Mouse (Mus musculus): ENCODE results near the gene Pcsk1n. TPM values are rescaled to one million over a fixed set of nuclear protein-coding genes. Genes with fewer than 3 reads are reported as not detected.
"Not testable (repeated sequence)": the region's sequence is repeated elsewhere in the genome, so short reads cannot be mapped to it uniquely, and the experiment has no call there.

The Pcsk1n gene
- polyA plus RNA-seq, 1 experiment from 2014 or later, result 0.66 TPM

GRCm38 (mm10) chrX:7898211-7898610 is 21.4 kb upstream of the Pcsk1n start:
- Histone ChIP-seq H3K27ac (ENCODE audit: low read depth) (no peak overlapping the region), H3K4me2 (peak overlapping the region; percentile 61), H3K27me3 (ENCODE audit: insufficient read depth, low read length) (no peaks in the 10 kb centered on the region), H3K4me1 (ENCODE audit: insufficient read depth) (no peaks in the 10 kb centered on the region), H3K36me3 (ENCODE audit: insufficient read depth) (peaks cover 16% of the 10 kb centered on the region), H3K9me3 (ENCODE audit: low read depth, low read length) (no peaks in the 10 kb centered on the region), H3K9ac (peak overlapping the region; percentile 49), H3K4me3 (ENCODE audit: low read depth, low read length) (peak overlapping the region; percentile 54)
- ATAC-seq (ENCODE audit: insufficient read depth), result no peak
- no peak for DNase-seq
- no peak for TF ChIP-seq CTCF (IDR thresholded peaks at IDR 0.05; ENCODE audit: low read depth)
- 23% methylated on average over 13 of the region's 13 CpGs for WGBS

GRCm38 (mm10) chrX:7898880-7899874 is 20.4 kb upstream of the Pcsk1n start, which contains the start of the genes Pqbp1 and Timm17b:
TSS of gene Pqbp1 (minus strand) at chrX:7899269.
TSS of gene Timm17b (plus strand) at chrX:7899357.
- ATAC-seq (ENCODE audit: insufficient read depth) (peak; percentile 99), DNase-seq (peak; percentile 94)
- Histone ChIP-seq H3K36me3 (ENCODE audit: insufficient read depth) (peaks cover 14% of the 10 kb centered on the region), H3K4me1 (ENCODE audit: insufficient read depth) (no peaks in the 10 kb centered on the region), H3K9me3 (ENCODE audit: low read depth, low read length) (no peaks in the 10 kb centered on the region), H3K27ac (ENCODE audit: low read depth) (peak within 1 kb of the TSS; percentile 83), H3K9ac (peak within 1 kb of the TSS; percentile 61), H3K27me3 (ENCODE audit: insufficient read depth, low read length) (no peaks in the 10 kb centered on the region), H3K4me3 (ENCODE audit: low read depth, low read length) (peak within 1 kb of the TSS; percentile 54), H3K4me2 (peak within 1 kb of the TSS; percentile 61)
- no peak for TF ChIP-seq CTCF (IDR thresholded peaks at IDR 0.05; ENCODE audit: low read depth)
- WGBS, result 10% methylated on average over 62 of the region's 62 CpGs

GRCm38 (mm10) chrX:7904441-7904840 is 15.2 kb upstream of the Pcsk1n start:
- WGBS, result 93% methylated on average over 5 of the region's 5 CpGs
- Histone ChIP-seq H3K36me3 (ENCODE audit: insufficient read depth) (0 out of 2 replicates have a peak, but pooled peaks cover 7% of the 10 kb centered on the region), H3K27me3 (ENCODE audit: insufficient read depth, low read length) (no peaks in the 10 kb centered on the region), H3K4me1 (ENCODE audit: insufficient read depth) (no peaks in the 10 kb centered on the region), H3K27ac (ENCODE audit: low read depth) (no peak overlapping the region), H3K4me2 (no peak overlapping the region), H3K9ac (no peak overlapping the region), H3K4me3 (ENCODE audit: low read depth, low read length) (no peak overlapping the region), H3K9me3 (ENCODE audit: low read depth, low read length) (no peaks in the 10 kb centered on the region)
- ATAC-seq (ENCODE audit: insufficient read depth), result no peak
- no peak for TF ChIP-seq CTCF (IDR thresholded peaks at IDR 0.05; ENCODE audit: low read depth)
- DNase-seq, result no peak

GRCm38 (mm10) chrX:7907735-7908134 is 11.9 kb upstream of the Pcsk1n start, which contains the start of gene Gm10491:
TSS of gene Gm10491 (minus strand) at chrX:7907835.
- Histone ChIP-seq H3K36me3 (ENCODE audit: insufficient read depth) (0 out of 2 replicates have a peak, but pooled peaks cover 7% of the 10 kb centered on the region), H3K4me3 (ENCODE audit: low read depth, low read length) (no peak within 1 kb of the TSS), H3K4me1 (ENCODE audit: insufficient read depth) (no peaks in the 10 kb centered on the region), H3K9ac (no peak within 1 kb of the TSS), H3K4me2 (no peak within 1 kb of the TSS), H3K27me3 (ENCODE audit: insufficient read depth, low read length) (no peaks in the 10 kb centered on the region), H3K27ac (ENCODE audit: low read depth) (no peak within 1 kb of the TSS), H3K9me3 (ENCODE audit: low read depth, low read length) (no peaks in the 10 kb centered on the region)
- no peak for TF ChIP-seq CTCF (IDR thresholded peaks at IDR 0.05; ENCODE audit: low read depth)
- DNase-seq, result no peak
- ATAC-seq (ENCODE audit: insufficient read depth), result no peak
- WGBS, result 85% methylated on average over 5 of the region's 5 CpGs

GRCm38 (mm10) chrX:7909242-7909641 is 10.4 kb upstream of the Pcsk1n start, which contains the start of gene Gm10490:
TSS of gene Gm10490 (plus strand) at chrX:7909542.
- H3K4me1 ChIP-seq (ENCODE audit: insufficient read depth); H3K36me3 ChIP-seq (ENCODE audit: insufficient read depth); ATAC-seq (ENCODE audit: insufficient read depth); H3K4me3 ChIP-seq (ENCODE audit: low read depth, low read length); DNase-seq; H3K9me3 ChIP-seq (ENCODE audit: low read depth, low read length); H3K4me2 ChIP-seq; H3K27me3 ChIP-seq (ENCODE audit: insufficient read depth, low read length); H3K9ac ChIP-seq; H3K27ac ChIP-seq (ENCODE audit: low read depth): not testable (repeated sequence)
- 88% methylated on average over 4 of the region's 4 CpGs for WGBS

GRCm38 (mm10) chrX:7910473-7910872 is 9.1 kb upstream of the Pcsk1n start:
- H3K27me3 ChIP-seq (ENCODE audit: insufficient read depth, low read length), result no peaks in the 10 kb centered on the region
- no peak overlapping the region for H3K27ac ChIP-seq (ENCODE audit: low read depth)
- peak; percentile 4; the same call in 1 of the 2 replicates for TF ChIP-seq CTCF (IDR thresholded peaks at IDR 0.05; ENCODE audit: low read depth)
- H3K4me1 ChIP-seq (ENCODE audit: insufficient read depth), result no peaks in the 10 kb centered on the region
- WGBS, result 59% methylated on average over 6 of the region's 6 CpGs
- no peak overlapping the region for H3K9ac ChIP-seq
- no peak for DNase-seq
- H3K36me3 ChIP-seq (ENCODE audit: insufficient read depth), result no peaks in the 10 kb centered on the region
- H3K4me2 ChIP-seq, result no peak overlapping the region
- H3K9me3 ChIP-seq (ENCODE audit: low read depth, low read length), result no peaks in the 10 kb centered on the region
- no peak overlapping the region for H3K4me3 ChIP-seq (ENCODE audit: low read depth, low read length)
- no peak for ATAC-seq (ENCODE audit: insufficient read depth)

- not testable (repeated sequence) for H3K9ac ChIP-seq; ATAC-seq (ENCODE audit: insufficient read depth); H3K36me3 ChIP-seq (ENCODE audit: insufficient read depth); H3K4me3 ChIP-seq (ENCODE audit: low read depth, low read length); H3K9me3 ChIP-seq (ENCODE audit: low read depth, low read length); H3K27ac ChIP-seq (ENCODE audit: low read depth); H3K4me1 ChIP-seq (ENCODE audit: insufficient read depth); H3K4me2 ChIP-seq
- DNase-seq, result peak; percentile 8
- WGBS, result 15% methylated on average over 3 of the region's 3 CpGs
- peaks cover 11% of the 10 kb centered on the region for H3K27me3 ChIP-seq (ENCODE audit: insufficient read depth, low read length)
These were observed 4.0 kb upstream of the Pcsk1n start for GRCm38 (mm10) chrX:7915669-7916068.

GRCm38 (mm10) chrX:7917960-7918359 is 1.7 kb upstream of the Pcsk1n start:
- not testable (repeated sequence) for H3K9me3 ChIP-seq (ENCODE audit: low read depth, low read length); H3K4me2 ChIP-seq; H3K4me3 ChIP-seq (ENCODE audit: low read depth, low read length); H3K9ac ChIP-seq; H3K4me1 ChIP-seq (ENCODE audit: insufficient read depth); DNase-seq; H3K27ac ChIP-seq (ENCODE audit: low read depth); ATAC-seq (ENCODE audit: insufficient read depth); H3K36me3 ChIP-seq (ENCODE audit: insufficient read depth)
- 68% methylated on average over 6 of the region's 6 CpGs for WGBS
- peaks cover 32% of the 10 kb centered on the region for H3K27me3 ChIP-seq (ENCODE audit: insufficient read depth, low read length)
